Mouse (Mus musculus): Measurements from ENCODE around the gene Cyfip2.

Cyfip2 gene

DNA sequence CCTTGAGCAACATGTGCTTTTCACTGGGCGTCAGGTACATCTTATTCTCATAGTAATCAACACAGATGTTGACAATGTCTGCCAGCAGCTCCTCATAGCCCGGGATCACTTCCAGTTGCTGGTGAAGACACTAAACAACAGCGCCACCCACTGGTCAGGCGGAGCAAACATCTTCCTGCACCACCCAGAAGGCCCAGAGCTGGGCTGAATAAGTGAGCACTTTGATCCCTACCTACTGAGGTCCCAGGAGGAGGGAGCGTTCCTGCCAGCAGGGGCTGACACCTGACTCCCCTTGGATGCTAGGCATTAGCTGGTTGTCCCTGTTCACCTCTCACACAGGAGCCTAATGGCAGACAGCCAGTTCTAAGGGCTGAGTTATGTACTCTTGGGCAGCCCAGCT lies 35.9 kb downstream of the Cyfip2 start:
- no peak for DNase-seq (ENCODE audit: low spot score in 2 of 2)

DNA sequence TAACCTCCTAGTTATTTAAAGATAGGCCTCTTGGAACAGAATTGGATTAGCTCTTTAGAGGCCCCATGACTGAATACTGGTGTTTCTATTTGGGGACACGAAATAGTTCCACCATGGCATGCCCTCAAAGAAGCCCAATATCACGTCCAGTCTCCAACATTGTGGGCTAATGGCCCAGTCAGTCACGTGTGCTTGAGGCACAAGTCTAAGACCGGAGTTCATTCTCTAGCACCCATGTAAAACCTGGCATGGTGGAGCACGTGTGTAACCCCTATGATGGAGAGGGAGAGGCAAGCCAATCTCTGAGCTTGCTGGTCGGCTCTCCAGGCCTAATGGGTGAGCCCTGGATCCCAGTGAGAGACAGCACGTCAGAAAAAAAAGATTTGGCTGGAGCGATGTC lies 36.5 kb downstream of the Cyfip2 start:
- no peak for DNase-seq (ENCODE audit: low spot score in 2 of 2)

DNA sequence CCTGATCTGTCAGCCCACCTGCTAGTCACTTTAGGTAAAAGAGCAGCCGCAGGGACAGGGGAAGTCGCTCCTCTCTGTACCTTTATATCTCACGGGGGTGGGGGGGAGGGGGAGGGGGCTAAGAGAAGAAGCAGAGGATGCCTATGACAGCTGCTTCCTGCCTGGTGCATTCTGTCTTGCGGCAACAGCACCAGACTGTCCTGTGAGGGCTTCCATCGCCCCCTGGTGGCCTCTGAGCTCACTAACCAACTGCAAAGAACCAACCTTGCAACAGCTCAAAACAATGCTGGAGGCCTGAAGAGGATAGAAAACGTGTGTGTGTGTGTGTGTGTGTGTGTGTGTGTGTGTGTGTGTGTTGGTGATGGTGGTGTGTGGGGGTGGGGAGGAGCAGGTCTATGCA lies 37.4 kb downstream of the Cyfip2 start:
- peak; percentile 86 for DNase-seq (ENCODE audit: low spot score in 2 of 2)

DNA sequence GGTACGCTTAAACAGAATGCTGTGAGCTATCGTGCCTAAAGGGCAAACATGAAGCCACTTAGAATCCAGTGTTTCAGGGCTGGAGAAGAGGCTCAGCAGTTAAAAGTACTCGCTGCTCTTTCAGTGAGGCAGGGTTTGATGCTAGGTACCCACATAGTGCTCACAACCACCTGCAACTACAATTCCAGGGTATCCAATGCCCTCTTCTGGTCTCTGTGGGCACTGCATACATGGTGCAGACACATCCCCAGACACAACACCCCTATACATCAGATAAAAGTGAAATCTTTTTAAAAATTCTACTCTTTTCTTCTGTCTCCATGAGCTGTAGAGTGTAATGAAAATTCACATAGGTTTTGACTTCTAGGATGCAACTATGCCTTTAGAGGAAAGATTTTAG lies 38.7 kb downstream of the Cyfip2 start:
- DNase-seq (ENCODE audit: low spot score in 2 of 2) = no peak

- DNase-seq (ENCODE audit: low spot score in 2 of 2) = no peak
These were observed 40.5 kb downstream of the Cyfip2 start for GRCm38 (mm10) chr11:46272058-46272681.

DNA sequence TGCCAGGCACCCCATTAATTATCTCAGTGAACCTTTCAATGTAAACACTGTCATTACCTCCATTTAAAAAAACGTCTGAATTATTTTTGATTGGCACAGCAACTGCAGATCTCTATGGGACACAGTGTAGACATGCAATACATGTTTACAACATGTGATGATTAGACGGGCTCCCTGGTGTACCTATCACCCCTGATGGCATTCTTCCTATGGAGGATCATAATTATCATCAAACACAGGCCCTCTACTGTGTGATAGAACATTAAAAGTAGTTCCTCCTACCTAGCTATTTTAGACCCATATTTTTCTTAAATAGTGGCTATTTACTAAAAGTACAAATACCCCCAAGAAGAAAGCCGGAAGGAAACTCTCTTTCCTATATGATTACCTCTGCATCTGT lies 42.8 kb downstream of the Cyfip2 start:
- DNase-seq (ENCODE audit: low spot score in 2 of 2) = no peak

DNA sequence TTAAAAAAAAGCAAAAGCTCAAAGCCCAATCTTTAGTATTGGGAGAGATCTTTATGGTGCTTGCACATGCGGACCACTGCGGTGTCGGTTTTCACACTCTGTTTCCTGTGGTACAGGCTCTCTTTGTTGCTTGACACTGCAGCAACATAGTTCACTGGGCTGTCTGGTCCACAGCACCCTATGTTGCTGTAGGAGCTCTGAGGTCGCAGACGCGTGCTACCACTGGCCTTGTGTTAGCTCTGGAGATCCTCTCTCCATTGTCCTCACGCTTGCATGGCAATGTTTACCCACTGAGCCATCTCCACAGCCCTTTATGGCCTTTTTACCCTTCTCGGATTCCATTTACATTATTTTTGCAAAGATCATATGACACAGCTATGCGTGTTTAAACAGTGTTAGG lies 43.3 kb downstream of the Cyfip2 start:
- no peak for DNase-seq (ENCODE audit: low spot score in 2 of 2)

DNA sequence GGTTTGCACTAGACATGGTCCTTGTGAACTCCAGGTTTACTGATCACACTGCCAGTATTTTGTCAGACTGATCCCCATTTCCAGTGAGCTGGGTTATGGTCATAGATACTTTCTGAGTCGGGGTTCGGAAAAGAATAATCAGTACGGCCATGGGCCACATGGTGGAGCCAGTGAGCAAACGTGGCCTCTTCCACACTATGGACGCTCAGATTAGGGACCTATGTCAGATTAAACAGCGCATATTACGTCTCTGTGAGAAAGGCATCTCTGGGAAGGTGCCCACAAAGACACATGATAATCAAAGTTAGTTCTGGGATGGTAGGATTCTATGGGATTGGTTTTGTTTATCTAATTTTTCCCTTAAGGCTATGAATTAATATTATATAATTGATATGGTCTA lies 43.7 kb downstream of the Cyfip2 start:
- DNase-seq (ENCODE audit: low spot score in 2 of 2) = peak; percentile 53 to 74

GRCm38 (mm10) chr11:46265031-46265786 lies 47.5 kb downstream of the Cyfip2 start:
- DNase-seq (ENCODE audit: low spot score in 2 of 2) = no peak

DNA sequence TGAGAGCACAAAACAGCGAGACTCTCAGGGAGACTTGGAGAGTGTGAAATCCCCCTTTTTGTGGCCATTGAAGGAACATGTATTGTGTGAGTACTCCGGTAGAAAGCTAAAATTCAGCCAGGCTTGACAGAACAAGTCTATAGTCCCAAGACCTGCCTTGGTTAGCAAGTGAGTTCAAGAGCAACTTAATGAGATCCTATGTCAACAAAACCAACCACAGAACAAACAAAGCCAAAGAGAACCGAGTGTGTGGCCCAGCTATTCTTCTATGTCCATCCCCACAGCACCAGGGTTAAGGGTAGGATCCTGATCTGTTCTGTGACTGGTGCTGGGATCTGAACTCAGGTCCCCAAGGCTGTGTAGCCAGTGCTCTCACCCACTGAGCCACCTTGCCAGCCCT lies 48.1 kb downstream of the Cyfip2 start:
- DNase-seq (ENCODE audit: low spot score in 2 of 2) = no peak

- no peak for DNase-seq (ENCODE audit: low spot score in 2 of 2)
These were observed 49.4 kb downstream of the Cyfip2 start for GRCm38 (mm10) chr11:46263291-46263690.

GRCm38 (mm10) chr11:46262854-46263253 lies 49.8 kb downstream of the Cyfip2 start:
- no peak for DNase-seq (ENCODE audit: low spot score in 2 of 2)

DNA sequence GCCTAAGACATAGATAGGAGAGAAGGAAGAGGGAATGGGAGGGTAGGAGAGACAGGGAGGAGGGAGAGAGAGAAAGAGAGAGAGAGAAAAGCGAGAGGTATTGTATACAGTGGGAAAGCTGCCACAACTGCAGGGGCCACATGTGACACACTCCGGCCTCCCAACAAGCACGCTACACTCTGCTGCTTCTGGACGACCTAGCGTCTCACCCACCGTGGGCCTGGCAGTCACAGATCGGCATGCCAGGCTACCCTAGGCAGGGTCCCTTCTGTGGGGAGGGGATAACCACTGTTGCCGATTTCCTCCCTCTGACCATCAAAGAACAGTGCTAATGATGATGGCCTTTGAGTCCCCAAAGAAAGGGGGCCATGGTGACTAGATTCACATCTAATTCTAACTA lies 53.9 kb downstream of the Cyfip2 start:
- DNase-seq (ENCODE audit: low spot score in 2 of 2) = no peak

DNA sequence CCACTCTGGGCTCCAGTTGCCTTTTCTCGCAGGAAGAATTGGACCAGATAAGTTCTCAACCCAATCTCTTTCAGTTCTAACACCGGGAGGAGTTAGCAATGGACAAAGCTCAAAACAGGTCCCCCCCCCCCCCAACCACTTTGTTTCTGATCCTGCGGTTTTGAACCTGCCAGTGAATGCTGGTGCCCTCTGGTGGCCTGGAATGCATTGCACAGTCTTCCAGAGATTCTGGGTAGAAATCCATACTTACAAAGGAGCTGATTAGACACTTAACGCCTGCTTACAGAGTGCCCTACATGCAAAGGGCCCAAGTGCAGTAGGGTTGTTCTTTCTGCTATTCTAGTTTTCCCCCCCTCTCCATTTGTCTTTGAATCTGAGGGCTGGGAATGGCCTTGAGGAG lies 54.5 kb downstream of the Cyfip2 start:
- no peak for DNase-seq (ENCODE audit: low spot score in 2 of 2)

DNA sequence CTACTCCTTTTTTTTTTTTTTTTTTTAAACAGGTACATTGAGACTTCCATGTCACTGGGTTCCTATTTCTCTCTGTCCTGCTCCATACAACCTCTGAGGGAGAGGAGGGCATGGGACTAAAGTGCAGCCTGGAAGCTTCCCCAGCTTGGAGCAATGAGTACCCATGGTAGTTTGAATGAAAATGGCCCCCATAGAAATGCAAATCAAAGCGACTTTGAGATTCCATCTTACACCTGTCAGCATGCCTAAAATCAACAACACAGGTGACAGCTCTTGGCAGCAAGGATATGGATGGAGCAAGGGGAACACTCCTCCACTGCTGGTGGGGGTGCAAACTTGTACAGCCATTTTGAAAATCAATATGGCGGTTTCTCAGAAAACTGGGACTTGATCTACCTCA lies 57.4 kb downstream of the Cyfip2 start:
- no peak for DNase-seq (ENCODE audit: low spot score in 2 of 2)

- peak; percentile 67 to 80 for DNase-seq (ENCODE audit: low spot score in 2 of 2)
These were observed 60.7 kb downstream of the Cyfip2 start for GRCm38 (mm10) chr11:46251994-46252393.

- DNase-seq (ENCODE audit: low spot score in 2 of 2) = no peak
These were observed 64.3 kb downstream of the Cyfip2 start for GRCm38 (mm10) chr11:46248352-46248751.

DNA sequence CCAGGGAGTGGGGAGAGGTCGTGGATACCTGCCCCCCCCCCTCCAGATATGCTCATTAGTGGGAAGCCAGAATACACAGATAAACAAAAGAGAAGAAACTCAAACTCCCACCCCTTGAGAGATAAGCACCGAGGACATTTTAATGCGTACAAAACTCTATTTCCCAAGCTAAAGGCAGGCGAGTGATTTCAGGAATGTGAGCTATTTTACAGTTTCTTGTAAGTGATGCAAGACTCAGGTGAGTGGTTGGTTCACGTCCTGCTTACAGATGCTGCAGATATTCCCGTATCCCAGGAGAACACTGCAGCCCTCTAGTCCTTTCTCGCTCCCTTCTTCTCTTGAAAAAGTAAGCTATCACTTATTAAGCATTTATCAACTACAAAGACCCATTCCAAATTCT lies 66.3 kb downstream of the Cyfip2 start:
- DNase-seq (ENCODE audit: low spot score in 2 of 2) = no peak

GRCm38 (mm10) chr11:46245926-46246325 lies 66.7 kb downstream of the Cyfip2 start:
- no peak for DNase-seq (ENCODE audit: low spot score in 2 of 2)

- peak in 1 of 2 experiments; percentile 56 for DNase-seq (ENCODE audit: low spot score in 2 of 2)
These were observed 67.7 kb downstream of the Cyfip2 start for GRCm38 (mm10) chr11:46244731-46245604.

- no peak for DNase-seq (ENCODE audit: low spot score in 2 of 2)
These were observed 70.7 kb downstream of the Cyfip2 start for GRCm38 (mm10) chr11:46241985-46242384.

- no peak for DNase-seq (ENCODE audit: low spot score in 2 of 2)
These were observed 71.4 kb downstream of the Cyfip2 start for GRCm38 (mm10) chr11:46241150-46241673.
